10 mouse cellular contexts compared by ENCODE assay signal in genomic region chr3:97309748-97310536, GRCm38 (mm10). TPM values are rescaled to one million over a fixed set of nuclear protein-coding genes. Genes with fewer than 3 reads are reported as not detected.
DNase-seq lines count a peak whose midpoint lies in the region; ATAC-seq and TF ChIP-seq lines count a peak whose summit lies in the region.
"Had no signal": no experiment of that assay in that cellular context is flagged by ENCODE, and none has a peak within 500 bp of the region (broad histone marks: within the 10 kb centered on the region; RNA-seq: fewer than 3 reads in every experiment).

No protein-coding gene starts in this region.

- peaks cover 4% of the 10 kb centered on the region; the same call in 1 of the 2 replicates for H3K27me3 ChIP-seq in heart, postnatal 0 days (ENCODE audit: control insufficient read depth, insufficient read depth, low read length)
- no peaks in the 10 kb centered on the region for H3K27me3 ChIP-seq in embryonic facial prominence, embryonic 14.5 days (replicated peaks; ENCODE audit: control insufficient read depth, insufficient read depth, low read length)
- H3K27me3 ChIP-seq in intestine, embryonic 15.5 days (replicated peaks), result no peaks in the 10 kb centered on the region
- H3K27me3 ChIP-seq in midbrain, embryonic 14.5 days (ENCODE audit: control insufficient read depth, insufficient read depth, low read length), result no peaks in the 10 kb centered on the region

- no peak for TF ChIP-seq EP300 in heart, postnatal 0 days (IDR thresholded peaks at IDR 0.05; ENCODE audit: low read depth)

- peak overlapping the region; percentile 33 for H3K4me2 ChIP-seq in heart, postnatal 0 days (ENCODE audit: low read depth, low read length)
- peak overlapping the region; percentile 42 for H3K4me2 ChIP-seq in embryonic facial prominence, embryonic 14.5 days (ENCODE audit: low read depth, low read length)
- peak overlapping the region; percentile 45 for H3K4me2 ChIP-seq in intestine, embryonic 15.5 days (replicated peaks)
- peak overlapping the region; percentile 43 for H3K4me2 ChIP-seq in midbrain, embryonic 14.5 days (ENCODE audit: low read length)

- no peak for DNase-seq in heart, postnatal 0 days (ENCODE audit: low spot score)
- DNase-seq in heart, postnatal 10 days, result no peak
- DNase-seq in embryonic facial prominence, embryonic 14.5 days (ENCODE audit: low spot score), result peak; percentile 48
- peak; percentile 38 for DNase-seq in midbrain, embryonic 14.5 days
- DNase-seq in urinary bladder, postnatal 10 days (ENCODE audit: low spot score), result no peak
- DNase-seq: gastrocnemius, postnatal 10 days; thymus, postnatal 36 days had no signal

- no peaks in the 10 kb centered on the region for H3K9me3 ChIP-seq in heart, postnatal 0 days (replicated peaks; ENCODE audit: control insufficient read depth, low read length)
- H3K9me3 ChIP-seq in embryonic facial prominence, embryonic 14.5 days (ENCODE audit: control insufficient read depth, low read length), result no peaks in the 10 kb centered on the region
- no peaks in the 10 kb centered on the region for H3K9me3 ChIP-seq in intestine, embryonic 15.5 days
- H3K9me3 ChIP-seq in midbrain, embryonic 14.5 days (ENCODE audit: control insufficient read depth, low read length), result peaks cover under 1% of the 10 kb centered on the region

- ATAC-seq in heart, postnatal 0 days (ENCODE audit: insufficient read depth, low read depth), result peak; percentile 34; the same call in 1 of the 2 replicates
- ATAC-seq in embryonic facial prominence, embryonic 14.5 days (ENCODE audit: low read depth), result no peak
- no peak for ATAC-seq in intestine, embryonic 15.5 days
- no peak for ATAC-seq in midbrain, embryonic 14.5 days (ENCODE audit: low FRiP score, low TSS enrichment)
- no peak for ATAC-seq in megakaryocyte progenitor cell, adult 5-6 weeks (replicated peaks; ENCODE audit: poor library complexity)
- no peak for ATAC-seq in megakaryocyte, adult 5-6 weeks (ENCODE audit: poor library complexity, severe bottlenecking)

- peak; percentile 55 for TF ChIP-seq CTCF in heart, postnatal 0 days (IDR thresholded peaks at IDR 0.05; ENCODE audit: low read depth)

- no peak overlapping the region for H3K27ac ChIP-seq in heart, postnatal 0 days (ENCODE audit: low read depth)
- H3K27ac ChIP-seq in embryonic facial prominence, embryonic 14.5 days (replicated peaks; ENCODE audit: low read depth, low read length), result no peak overlapping the region
- no peak overlapping the region for H3K27ac ChIP-seq in intestine, embryonic 15.5 days
- no peak overlapping the region for H3K27ac ChIP-seq in midbrain, embryonic 14.5 days (replicated peaks; ENCODE audit: low read depth, low read length)

- no peak overlapping the region for H3K9ac ChIP-seq in heart, postnatal 0 days (replicated peaks; ENCODE audit: low read depth, low read length)
- H3K9ac ChIP-seq in embryonic facial prominence, embryonic 14.5 days (ENCODE audit: low read depth, low read length), result no peak overlapping the region
- no peak overlapping the region for H3K9ac ChIP-seq in intestine, embryonic 15.5 days
- no peak overlapping the region; the same call in 1 of the 2 replicates for H3K9ac ChIP-seq in midbrain, embryonic 14.5 days (replicated peaks; ENCODE audit: low read length)

- intact Hi-C loops in heart, postnatal 10 days (cut with DNase I), result no loop called here

- H3K36me3 ChIP-seq in heart, postnatal 0 days (replicated peaks; ENCODE audit: control insufficient read depth, insufficient read depth, low read length), result no peaks in the 10 kb centered on the region
- H3K36me3 ChIP-seq in embryonic facial prominence, embryonic 14.5 days (ENCODE audit: control insufficient read depth, insufficient read depth, low read length), result no peaks in the 10 kb centered on the region
- H3K36me3 ChIP-seq in intestine, embryonic 15.5 days, result no peaks in the 10 kb centered on the region
- H3K36me3 ChIP-seq in midbrain, embryonic 14.5 days (ENCODE audit: control insufficient read depth, insufficient read depth, low read length), result no peaks in the 10 kb centered on the region

- H3K4me1 ChIP-seq in heart, postnatal 0 days (ENCODE audit: control insufficient read depth, insufficient read depth), result no peaks in the 10 kb centered on the region
- peaks cover 3% of the 10 kb centered on the region; the same call in 1 of the 2 replicates for H3K4me1 ChIP-seq in embryonic facial prominence, embryonic 14.5 days (ENCODE audit: control insufficient read depth, insufficient read depth, low read length)
- H3K4me1 ChIP-seq in intestine, embryonic 15.5 days (replicated peaks), result peaks cover 2% of the 10 kb centered on the region; the same call in 1 of the 2 replicates
- H3K4me1 ChIP-seq in midbrain, embryonic 14.5 days (ENCODE audit: control insufficient read depth, insufficient read depth, low read length), result peaks cover 22% of the 10 kb centered on the region

- H3K4me3 ChIP-seq in heart, postnatal 0 days (ENCODE audit: low read depth, low read length), result no peak overlapping the region
- H3K4me3 ChIP-seq in embryonic facial prominence, embryonic 14.5 days (ENCODE audit: low read depth, low read length), result no peak overlapping the region; the same call in 1 of the 2 replicates
- peak overlapping the region; percentile 6; the same call in 1 of the 2 replicates for H3K4me3 ChIP-seq in intestine, embryonic 15.5 days (replicated peaks)
- no peak overlapping the region for H3K4me3 ChIP-seq in midbrain, embryonic 14.5 days (replicated peaks; ENCODE audit: low read depth, low read length)

- WGBS in heart, postnatal 0 days, result 8% methylated on average over 15 of the region's 16 CpGs
- WGBS in embryonic facial prominence, embryonic 14.5 days, result 6% methylated on average over 15 of the region's 16 CpGs
- 11% methylated on average over 16 of the region's 16 CpGs for WGBS in intestine, embryonic 15.5 days
- 8% methylated on average over 16 of the region's 16 CpGs for WGBS in midbrain, embryonic 14.5 days

RNA-seq across cellular contexts. Expression of gene Bcl9, which starts 12.2 kb away (rescaled TPM):
- total RNA-seq in heart, postnatal 0 days (2014; rRNA removed; ENCODE audit: low replicate concordance), result 15.7 and 24.7 TPM in 2 replicates
- polyA plus RNA-seq in heart, postnatal 0 days (2015; fragmentation: Nextera tagmentation; extraction: Ambion mirVana), result 22.7 TPM in 2 replicates
- total RNA-seq in heart, postnatal 10 days (2021), result 10 to 100 TPM; 26.0 to 26.8 TPM
- 36.0 and 39.4 TPM in 2 replicates for polyA plus RNA-seq in embryonic facial prominence, embryonic 14.5 days (2014; fragmentation: Nextera tagmentation; extraction: Ambion mirVana)
- polyA plus RNA-seq in intestine, embryonic 15.5 days (2015; fragmentation: Nextera tagmentation; extraction: Ambion mirVana), result 46.2 and 47.0 TPM in 2 replicates
- 82.5 and 100 TPM in 2 replicates for polyA plus RNA-seq in midbrain, embryonic 14.5 days (2014; fragmentation: Nextera tagmentation; extraction: Ambion mirVana)
- 20.1 and 24.8 TPM in 2 replicates for total RNA-seq in megakaryocyte progenitor cell, adult 5-6 weeks (2015)
- total RNA-seq in megakaryocyte progenitor cell, adult 5-6 weeks (2017), result 6.5 and 8.2 TPM in 2 replicates
- 10.2 and 12.7 TPM in 2 replicates for total RNA-seq in megakaryocyte, adult 5-6 weeks (2015)
- total RNA-seq in megakaryocyte, adult 5-6 weeks (2017), result 3.0 and 4.1 TPM in 2 replicates

Comparison
In these comparisons a context has a peak if more than half of its experiments do, and no peak if none do; other contexts are left out.
1. DNase-seq: peak in embryonic facial prominence, embryonic 14.5 days (single experiment) and midbrain, embryonic 14.5 days (single experiment); none in heart, postnatal 0 days (single experiment), heart, postnatal 10 days (0 of 2) and urinary bladder, postnatal 10 days (single experiment).
2. Peak in every context shown above with its lines, with median percentiles within 50 percentile points of each other: H3K4me2 ChIP-seq.